Mouse (Mus musculus) right cerebral cortex, postnatal 4 days (tissue): Measurements from ENCODE around the gene Slc8a2.

Source experiments
- DNase-seq: peaks from one replicate; pipeline ENCODE4 v3.0.0-alpha.2; 2022

Gene Slc8a2

GRCm38 (mm10) chr7:16172141-16172581, 42.5 kb downstream of the Slc8a2 start:
- no peak for DNase-seq

- DNase-seq = no peak
Measured at GRCm38 (mm10) chr7:16172586-16173140, 43.0 kb downstream of the Slc8a2 start.

GRCm38 (mm10) chr7:16173146-16173545, 43.5 kb downstream of the Slc8a2 start:
- no peak for DNase-seq

DNA sequence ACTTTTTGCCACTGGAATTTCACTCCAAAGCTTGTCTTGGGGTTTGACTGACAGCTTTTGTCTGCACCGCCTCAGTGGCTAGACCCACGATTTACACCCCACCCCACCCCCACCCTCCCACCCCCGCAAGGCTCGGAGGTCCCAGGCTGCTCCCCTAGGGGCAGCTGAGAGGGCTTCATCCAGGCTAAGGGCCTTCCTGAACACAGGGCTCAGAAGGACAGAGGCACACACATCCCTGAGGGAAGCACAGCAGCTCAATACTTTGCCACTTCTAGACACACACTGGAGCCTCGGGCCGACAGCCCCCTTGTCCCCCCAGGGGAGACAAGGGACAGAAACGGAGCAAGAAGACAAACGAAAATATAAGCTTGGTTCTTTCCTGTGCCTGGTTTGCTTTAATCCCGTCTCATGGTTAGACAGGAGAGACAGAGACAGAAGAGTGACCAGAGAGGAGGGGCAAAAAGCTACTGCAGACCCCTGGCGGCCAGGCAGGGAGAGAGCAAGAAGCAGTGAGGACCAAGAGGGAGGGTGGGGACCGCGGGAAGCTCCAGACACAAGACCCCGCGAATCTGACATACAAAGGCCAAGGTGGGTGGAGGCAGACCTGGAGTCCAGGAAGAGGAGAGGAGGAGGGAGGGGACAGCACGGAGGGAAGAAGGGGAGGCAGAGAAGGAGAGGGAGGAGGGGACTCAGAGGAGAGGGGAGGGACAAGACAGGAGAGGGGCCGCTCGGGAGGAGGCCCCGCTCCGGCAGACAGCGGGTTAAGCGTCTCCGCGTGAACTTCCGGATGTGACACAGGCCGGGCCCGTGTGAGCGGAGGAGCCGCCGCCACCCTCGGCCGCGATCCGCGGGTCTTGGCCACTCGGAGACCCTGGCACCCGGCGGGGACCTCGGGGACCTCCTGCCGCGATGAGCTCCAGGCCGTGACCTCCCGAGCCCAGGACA, 45.2 kb downstream of the Slc8a2 start, which contains the start of gene Meis3:
Gene Meis3 (plus strand): TSS at position 494 of the 945 bp plus-strand sequence.
- peak; percentile 70 for DNase-seq

GRCm38 (mm10) chr7:16175542-16175931, 45.9 kb downstream of the Slc8a2 start:
- no peak for DNase-seq

DNA sequence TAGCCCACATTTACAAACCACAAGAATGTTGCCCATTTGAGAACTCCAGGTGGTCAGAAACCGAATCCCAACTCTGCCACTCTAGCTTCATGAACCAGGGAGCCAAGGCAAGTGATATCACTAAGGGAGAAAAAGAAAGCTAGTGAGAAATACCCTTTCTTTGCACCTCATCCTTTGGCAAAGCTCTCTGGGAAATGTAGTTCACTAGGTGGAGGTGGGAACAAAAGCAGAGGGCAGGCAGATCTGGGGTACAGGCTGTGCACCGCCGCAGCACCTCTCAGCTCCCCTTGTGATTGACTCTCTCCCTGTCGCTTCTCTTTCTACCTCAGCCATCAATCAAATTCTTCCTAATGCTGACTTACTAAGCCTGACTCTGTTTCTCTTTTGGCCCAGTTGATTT, 48.5 kb downstream of the Slc8a2 start:
- no peak for DNase-seq

DNA sequence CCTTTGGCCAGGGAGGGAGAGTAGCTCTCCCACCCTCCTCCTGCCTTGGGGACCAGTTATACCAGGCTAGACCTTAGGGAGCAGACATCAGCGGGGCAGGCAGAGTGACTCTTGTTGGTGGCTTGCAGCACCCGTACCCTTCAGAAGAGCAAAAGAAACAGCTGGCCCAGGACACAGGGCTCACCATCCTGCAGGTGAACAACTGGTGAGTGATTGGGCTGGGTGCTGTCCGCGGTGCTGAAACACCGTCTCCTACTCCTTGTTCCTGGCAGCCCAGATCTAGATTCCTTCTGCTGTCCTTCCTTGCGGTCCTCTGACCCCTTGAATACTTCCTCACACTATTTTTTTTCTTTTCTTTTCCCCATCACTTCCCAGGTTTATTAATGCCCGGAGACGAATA, 54.0 kb downstream of the Slc8a2 start:
- no peak for DNase-seq

DNA sequence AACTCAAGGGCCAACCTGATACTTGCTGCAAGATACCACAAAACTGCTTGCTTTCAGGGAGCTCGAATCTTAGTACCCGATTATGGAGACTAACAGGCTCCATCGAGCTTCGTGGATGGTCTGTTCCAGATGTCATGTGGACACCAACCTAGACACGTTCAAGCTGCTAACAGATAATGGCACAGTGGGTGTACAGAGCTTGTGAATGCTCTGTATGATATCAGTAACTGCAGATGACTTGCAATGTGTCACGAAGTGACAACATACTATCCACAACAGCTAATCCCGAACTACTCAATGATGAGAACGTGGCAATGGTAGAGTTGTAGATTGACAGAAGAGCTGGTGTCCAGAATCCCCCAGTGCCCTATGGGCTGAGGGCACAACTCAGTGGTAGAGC, 57.9 kb downstream of the Slc8a2 start:
- DNase-seq = no peak

GRCm38 (mm10) chr7:16192315-16192714, 62.7 kb downstream of the Slc8a2 start:
- peak; percentile 90 for DNase-seq

DNA sequence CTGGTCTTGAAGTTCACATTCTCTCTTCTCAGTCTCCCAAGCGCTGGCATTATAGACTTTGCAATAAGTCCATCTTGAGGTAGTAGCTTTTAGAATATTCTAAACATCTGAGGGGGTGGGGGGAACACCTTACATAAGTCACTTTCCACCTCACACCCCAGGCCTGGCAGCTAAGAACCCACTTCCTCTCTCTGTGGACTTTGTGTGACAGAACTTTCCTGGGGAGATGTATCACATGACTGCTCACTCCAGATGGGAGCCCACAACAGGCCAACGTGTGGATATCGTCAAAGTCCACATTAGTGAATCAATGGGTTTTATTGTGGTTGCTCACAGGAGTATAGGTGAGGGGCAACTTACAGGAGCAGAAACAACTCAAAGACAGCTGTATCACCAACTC, 64.1 kb downstream of the Slc8a2 start:
- DNase-seq = no peak

DNA sequence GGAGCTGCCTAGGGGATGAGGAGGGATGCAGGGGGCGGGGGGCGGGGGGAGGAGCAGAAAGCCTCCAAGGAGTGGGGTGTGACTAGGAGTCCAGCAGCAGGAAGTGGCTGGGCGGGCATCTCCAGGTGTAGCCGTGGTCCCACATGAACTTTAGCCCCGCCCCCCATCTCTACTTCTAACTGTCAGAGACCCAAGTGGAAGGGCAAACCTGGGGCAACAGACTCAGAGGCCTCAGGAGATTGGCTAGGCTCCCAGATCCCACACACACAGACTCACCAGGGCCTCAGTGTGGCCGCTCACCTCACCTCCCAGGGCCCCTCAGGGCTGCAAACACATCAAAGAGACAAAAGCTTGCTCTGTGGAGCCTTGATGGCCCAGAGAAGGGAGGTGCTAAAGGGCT, 67.0 kb downstream of the Slc8a2 start:
- DNase-seq = no peak

DNA sequence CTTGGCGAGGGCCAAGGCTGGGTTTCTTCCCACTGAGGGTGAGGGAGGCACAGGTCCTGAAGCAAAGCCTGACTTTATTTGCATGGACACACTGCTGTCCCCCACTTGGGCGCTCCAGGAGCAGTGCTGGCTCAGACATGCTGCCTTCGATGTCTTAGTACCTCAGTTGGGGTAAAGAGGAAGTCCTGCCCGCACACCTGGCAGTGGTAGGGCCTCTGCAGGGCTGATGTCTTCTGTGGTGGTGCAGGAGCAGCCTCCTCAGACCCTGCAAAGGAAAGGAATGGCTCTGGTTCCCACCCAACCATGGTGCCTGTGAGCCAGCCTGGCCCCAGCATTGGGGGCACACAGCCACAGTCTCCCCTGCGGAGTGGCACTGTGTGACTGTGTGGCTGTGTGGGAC, 67.5 kb downstream of the Slc8a2 start:
- DNase-seq = no peak

DNA sequence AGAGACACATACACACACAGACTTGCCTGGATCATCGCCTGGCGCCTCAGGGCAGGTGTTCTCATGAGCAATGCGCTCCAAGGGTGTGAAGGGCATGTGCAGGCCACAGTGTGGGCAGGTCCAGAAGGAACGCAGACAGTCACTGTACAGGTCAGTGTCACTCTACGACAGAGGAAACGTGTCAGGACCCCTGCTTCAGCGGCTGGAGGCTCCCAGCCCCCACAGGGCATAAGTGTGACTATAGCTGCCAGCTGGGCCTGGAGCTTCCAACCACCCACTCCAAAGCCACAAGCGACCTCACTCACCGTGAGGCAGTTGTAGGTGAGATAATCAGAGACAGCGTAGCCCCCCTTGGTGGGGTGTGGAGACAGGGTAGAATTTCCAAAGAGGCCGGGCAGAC, 68.9 kb downstream of the Slc8a2 start:
- no peak for DNase-seq

- no peak for DNase-seq
Measured at GRCm38 (mm10) chr7:16201136-16201535, 71.5 kb downstream of the Slc8a2 start.

DNA sequence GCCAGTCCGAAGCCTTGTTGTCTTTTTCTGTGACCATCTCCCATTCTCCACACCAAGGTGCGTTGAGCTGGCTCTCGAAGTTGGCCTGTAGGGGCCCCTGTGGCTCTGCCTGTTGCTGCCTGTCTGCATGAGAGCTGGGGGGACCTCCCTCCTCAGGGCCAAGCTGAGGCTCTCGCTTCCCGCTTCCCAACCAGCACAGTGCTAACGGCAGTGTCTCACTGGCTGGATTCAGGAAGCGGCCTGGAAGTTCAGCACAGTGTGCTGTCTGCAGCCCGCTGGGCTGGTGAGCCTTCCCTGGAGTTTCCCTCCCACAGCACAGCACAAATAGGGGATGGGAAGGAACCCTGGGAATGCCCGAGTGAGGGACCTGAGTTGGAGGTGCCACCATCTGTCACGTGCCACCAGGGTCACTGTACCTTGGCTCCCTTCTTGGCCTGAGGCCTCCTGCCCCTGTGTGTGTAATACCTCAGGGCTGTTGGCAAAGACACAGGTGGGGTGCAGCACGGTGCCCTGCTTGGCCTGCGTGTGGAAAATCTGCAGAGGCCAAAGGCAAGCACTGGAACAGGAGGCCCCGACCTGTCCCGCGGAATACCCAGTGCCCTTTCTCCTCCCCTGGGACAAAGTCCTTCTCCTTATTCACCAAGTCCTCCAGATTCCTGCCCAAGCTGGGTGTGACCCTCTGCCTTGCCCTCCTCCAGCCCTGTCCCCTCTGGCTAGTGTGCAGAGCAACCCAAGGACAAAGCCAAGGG, 73.3 kb downstream of the Slc8a2 start:
- no peak for DNase-seq

- no peak for DNase-seq
Measured at GRCm38 (mm10) chr7:16203505-16203903, 73.9 kb downstream of the Slc8a2 start.

DNA sequence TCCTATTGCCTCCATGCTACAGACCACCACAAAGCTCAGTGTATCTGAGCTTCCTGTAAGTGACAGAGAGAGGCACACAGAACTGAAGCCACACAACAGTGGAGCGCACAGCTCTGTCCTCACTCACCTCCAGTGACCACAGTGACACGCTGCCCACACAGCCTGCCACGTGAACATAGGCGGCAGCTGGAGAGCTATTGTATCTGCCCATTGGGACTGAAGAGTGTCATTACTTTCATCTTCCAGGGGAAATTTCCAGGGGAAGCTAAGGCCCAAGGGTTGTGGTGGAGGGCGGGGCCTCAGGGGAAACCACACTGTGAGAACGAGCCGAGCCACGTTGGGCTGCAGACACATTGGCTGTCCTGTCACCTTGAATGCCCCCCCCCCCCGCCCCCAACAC, 75.2 kb downstream of the Slc8a2 start:
- no peak for DNase-seq

DNA sequence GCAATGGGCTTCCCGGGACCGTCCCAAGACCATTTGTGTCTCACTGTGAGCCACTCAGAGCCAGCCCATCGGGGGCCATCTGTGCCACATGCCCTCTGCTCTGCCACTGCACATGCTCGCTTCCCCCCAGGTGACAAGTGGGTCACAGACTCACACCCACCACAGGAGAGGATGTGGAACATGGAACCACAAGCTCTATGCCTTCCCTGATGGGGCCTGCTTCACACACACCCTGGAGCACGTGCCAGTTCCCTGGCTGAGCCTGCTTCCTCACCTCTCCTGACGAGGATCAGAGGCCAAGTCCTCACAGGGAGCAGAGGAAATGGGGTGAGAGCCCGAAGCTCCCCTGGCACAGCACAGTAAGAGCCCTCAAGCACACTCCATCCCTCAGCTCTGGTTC, 77.5 kb downstream of the Slc8a2 start:
- no peak for DNase-seq

GRCm38 (mm10) chr7:16207496-16207895, 77.9 kb downstream of the Slc8a2 start:
- no peak for DNase-seq

GRCm38 (mm10) chr7:16208781-16209665, 79.4 kb downstream of the Slc8a2 start:
- no peak for DNase-seq
